Mouse (Mus musculus): ENCODE measurements around the gene Gm2663.
"Not testable (repeated sequence)": the region's sequence is repeated elsewhere in the genome, so short reads cannot be mapped to it uniquely, and the experiment has no call there.

GRCm38 (mm10) chr6:40999379-40999778 lies at the start of gene Gm2663:
- TF ChIP-seq CTCF (IDR thresholded peaks at IDR 0.05; ENCODE audit: low read depth, low read length); POLR2A (IDR thresholded peaks at IDR 0.05; ENCODE audit: borderline replicate concordance, low read depth, low read length): not testable (repeated sequence)

Data from bone marrow macrophage, adult 2 months (primary cell).